Mouse (Mus musculus): Measurements from ENCODE around the gene Epha4.

DNA sequence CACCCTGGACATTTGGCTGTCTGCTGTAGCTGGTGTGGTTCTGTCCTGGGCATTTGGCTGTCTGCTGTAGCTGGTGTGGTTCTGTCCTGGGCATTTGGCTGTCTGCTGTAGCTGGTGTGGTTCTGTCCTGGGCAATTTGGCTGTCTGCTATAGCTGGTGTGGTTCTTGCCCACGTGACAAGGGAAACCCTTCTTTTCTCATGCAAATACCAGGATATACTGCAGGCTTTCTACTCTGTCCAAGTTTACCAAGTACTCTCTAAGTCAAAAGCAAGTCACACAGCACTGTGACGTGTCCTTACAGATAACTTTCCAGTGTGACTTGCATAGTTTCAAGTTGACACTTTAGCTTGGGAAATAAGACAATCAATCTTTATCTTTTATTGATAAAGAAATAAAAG is 10.1 kb downstream of the Epha4 start:
- TF ChIP-seq EP300 (IDR thresholded peaks at IDR 0.05) = no peak
- TF ChIP-seq CTCF (IDR thresholded peaks at IDR 0.05) = no peak
